Mouse (Mus musculus): ENCODE data around the gene Rpl37.

Rpl37 gene

DNA sequence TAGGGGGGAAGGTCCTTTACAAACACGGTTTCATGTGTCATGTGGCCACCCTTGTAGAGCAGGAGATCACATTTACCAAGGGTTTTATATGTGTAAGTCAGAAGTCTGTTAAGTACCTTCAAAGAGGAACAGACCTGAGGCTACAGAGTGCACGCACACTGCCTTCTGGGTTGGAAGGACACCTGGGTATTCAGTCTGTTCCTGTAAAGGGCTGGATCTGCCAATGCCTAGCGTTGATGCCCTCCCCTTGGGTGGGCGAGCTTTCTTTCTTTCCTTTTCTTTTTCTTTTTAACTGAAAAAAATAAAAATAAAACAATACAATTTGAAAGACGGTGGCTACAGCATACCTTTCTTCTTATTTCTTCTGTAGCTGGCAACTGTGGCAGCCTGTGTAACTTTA is 38.6 kb downstream of the Rpl37 start:
- DNase-seq = peak; percentile 66

DNA sequence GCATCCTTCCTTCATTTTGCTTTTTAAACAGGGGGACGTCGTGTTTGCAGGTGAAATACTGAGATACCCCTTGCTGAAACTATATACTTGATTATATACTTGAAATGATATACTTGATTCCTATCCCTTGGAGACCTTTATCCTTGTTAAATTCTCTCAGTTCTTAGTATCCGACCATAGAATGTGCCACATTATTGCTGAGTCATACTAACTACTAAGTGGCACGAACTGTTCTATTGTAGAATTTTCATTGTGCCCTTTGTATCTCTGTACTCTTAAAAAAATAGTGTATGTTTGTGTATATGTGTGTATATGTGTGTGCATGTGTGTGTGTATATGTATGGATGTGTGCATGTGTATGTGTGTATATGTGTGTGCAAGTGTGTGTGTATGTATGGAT is 39.9 kb downstream of the Rpl37 start:
- peak; percentile 16 for DNase-seq

DNA sequence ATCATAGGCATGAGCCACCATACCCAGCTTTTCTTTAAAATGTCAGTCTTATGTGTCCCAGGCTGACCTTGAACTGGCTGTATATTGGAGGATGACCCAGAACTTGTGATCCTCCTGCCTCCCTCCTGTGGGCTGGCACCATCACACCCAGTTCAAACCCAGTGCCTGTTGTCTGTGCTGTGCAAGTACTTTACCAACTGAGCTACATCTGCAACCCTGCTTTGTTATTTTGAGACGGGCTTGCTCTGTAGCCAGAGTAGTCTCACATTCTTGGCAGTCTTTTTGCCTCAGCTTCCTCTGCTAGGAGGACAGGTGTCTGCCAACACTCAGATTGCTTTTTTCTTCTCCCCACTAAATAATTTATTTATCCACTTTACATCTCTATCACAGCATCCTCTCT is 40.9 kb downstream of the Rpl37 start:
- peak; percentile 83 for DNase-seq

DNA sequence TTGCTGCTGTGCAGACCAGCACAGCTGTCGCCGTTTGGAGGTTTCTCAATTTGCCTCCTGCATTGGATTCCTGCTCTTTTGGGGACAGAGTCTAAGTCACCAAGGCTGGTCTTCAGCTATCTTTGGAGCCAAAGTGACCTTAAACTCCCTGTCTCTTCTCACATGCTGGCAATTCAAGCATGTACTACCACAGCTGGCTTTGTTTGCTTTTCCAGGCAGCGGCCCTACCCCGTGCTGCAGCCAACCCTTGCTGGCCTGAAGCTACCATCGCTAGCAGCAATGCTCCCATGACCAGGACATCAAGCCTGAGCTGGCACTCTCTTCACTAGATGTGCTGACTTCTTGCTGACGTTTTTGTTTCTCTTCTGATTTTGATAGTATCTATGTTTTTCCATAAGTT is 42.4 kb downstream of the Rpl37 start:
- DNase-seq = peak; percentile 96

DNA sequence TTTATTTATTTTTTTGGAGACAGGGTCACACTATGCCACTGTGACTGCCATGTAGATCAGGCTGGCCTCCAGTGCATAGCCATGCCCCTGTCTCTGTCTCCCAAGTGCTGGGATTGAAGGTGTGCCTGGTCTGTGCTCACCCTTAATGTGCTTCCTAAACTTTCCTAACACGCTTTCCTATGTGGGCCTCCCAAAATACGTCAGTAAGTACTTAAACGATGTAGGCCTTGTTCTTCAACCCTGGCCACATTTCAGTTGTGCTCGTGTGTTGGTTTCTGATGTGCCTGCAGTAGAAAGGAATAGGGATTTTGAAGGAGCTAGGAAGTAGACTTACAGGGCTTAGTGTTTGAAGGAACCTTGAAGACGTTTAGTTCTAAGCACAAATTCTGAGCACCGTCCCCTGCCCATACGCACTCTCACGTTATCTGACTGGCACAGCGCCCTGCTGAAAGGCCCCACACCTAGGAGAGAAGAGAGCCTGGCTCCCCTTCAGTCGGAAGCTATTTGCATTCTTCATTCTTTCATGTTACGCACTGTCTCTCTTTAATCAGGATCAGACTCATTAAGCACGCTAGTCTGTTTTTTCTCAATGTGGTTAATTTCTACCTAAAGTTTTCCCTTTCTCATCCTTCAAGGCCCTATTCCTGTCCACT is 48.8 kb downstream of the Rpl37 start:
- DNase-seq = peak; percentile 76
